Mouse (Mus musculus): ENCODE results near the gene Ppm1h.

The Ppm1h gene

DNA sequence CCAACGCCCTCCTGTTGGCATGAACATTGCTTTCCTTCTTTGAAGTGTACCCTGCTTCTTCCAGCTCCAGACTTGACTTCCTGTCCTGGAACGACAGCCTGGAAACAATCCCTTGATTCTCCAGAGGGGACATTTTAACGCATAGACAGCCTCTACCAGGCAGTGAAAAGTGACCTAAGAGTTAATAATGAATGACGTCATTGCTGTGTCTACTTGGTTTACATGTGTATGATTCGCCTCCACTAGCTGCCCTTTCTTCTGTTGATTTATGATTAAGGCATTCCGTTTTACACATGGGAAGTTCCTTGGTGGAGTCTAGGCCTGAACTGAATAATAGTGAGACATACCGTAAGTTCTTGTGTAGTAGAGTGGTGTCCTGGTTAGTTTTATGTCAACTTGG lies 287.9 kb downstream of the Ppm1h start:
- no peak for DNase-seq (ENCODE audit: extremely low spot score)

DNA sequence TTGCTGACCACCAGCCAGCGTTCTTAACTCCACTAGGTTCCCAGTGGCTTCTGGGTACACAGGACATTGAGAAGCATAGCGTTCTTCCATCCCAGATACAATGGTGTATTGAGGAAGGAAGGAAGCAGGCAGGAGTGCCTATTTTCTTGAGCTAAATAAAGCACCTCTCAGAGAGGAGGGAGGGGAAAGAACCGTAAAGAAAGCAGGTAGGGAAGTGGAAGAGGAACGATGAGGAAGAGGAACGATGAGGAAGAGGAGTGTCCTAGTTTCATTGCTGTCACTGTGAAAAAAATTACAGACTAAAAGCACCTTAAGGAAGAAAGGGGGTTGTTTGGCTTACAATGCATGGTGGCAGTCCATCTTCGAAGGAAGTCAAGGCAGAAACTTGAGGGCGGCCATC lies 291.6 kb downstream of the Ppm1h start:
- no peak for DNase-seq (ENCODE audit: extremely low spot score)

- DNase-seq (ENCODE audit: extremely low spot score), result no peak
Measured at GRCm38 (mm10) chr10:122973241-122973640, 294.7 kb downstream of the Ppm1h start.

DNA sequence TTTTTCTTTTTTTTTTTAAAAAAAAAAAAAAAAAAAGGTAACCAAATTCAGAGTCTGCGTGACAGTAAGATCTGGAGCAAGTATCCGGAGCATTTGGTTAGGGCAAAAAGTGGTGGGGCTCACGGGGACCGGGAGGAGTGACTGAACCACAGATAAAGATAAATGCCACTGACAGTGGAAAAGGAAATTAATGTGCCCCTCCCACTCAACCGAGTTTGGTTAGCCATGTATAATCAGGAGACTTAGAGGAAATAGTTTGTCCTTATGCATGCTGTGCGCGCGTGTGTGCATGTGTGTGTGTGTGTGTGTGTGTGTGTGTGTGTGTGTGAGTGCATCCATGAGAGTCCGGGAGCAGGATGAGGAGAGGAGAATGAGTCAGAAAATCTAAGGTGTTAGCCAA lies 297.5 kb downstream of the Ppm1h start:
- DNase-seq (ENCODE audit: extremely low spot score), result no peak

- no peak for DNase-seq (ENCODE audit: extremely low spot score)
Measured at GRCm38 (mm10) chr10:122979356-122979755, 300.8 kb downstream of the Ppm1h start.

GRCm38 (mm10) chr10:122980123-122980522 lies 301.6 kb downstream of the Ppm1h start:
- no peak for DNase-seq (ENCODE audit: extremely low spot score)

- no peak for DNase-seq (ENCODE audit: extremely low spot score)
Measured at GRCm38 (mm10) chr10:122982909-122983578, 304.5 kb downstream of the Ppm1h start.

DNA sequence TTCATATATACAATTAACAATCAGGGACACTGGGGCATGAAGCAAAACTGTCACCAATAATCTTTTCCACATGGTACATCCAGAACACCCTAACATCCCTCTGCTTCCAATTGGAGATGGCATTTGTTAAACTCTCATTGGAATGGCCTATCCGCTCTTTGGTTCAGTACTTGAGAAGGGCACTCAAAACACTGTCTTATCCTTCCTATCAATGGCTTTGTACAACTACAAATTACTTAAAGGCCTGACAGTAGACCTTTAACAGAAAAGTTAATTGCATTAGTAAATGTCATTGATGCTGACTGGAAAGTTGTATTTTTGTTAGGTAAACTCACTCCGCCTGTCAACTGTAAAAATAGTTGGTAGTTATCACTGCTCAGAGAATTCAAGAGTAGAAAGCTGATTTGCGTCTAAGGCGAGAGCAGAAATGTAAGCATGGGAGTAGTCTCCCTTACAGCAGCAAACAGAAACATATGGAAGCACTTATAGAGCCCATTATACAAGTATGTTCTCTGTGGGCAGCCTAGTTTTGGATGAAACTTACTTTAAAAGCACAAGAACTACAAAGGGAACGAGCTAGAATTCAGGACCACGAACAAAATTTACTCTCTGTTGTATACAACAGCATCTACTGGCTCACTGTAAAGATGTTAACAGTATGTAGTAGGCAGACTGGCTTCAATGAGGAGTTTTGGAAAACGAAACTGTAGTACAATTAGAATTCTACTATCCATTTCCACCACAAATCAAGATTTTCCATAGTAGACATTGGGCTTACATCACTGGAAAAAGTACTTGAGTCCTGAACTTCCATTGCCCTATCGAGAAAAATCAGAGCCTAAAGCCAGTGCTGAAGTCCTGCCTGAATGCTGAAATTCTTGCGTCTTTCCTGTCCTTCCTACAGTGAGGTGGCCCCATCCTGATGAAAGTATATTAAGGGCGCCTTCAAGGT lies 305.3 kb downstream of the Ppm1h start:
- no peak for DNase-seq (ENCODE audit: extremely low spot score)

DNA sequence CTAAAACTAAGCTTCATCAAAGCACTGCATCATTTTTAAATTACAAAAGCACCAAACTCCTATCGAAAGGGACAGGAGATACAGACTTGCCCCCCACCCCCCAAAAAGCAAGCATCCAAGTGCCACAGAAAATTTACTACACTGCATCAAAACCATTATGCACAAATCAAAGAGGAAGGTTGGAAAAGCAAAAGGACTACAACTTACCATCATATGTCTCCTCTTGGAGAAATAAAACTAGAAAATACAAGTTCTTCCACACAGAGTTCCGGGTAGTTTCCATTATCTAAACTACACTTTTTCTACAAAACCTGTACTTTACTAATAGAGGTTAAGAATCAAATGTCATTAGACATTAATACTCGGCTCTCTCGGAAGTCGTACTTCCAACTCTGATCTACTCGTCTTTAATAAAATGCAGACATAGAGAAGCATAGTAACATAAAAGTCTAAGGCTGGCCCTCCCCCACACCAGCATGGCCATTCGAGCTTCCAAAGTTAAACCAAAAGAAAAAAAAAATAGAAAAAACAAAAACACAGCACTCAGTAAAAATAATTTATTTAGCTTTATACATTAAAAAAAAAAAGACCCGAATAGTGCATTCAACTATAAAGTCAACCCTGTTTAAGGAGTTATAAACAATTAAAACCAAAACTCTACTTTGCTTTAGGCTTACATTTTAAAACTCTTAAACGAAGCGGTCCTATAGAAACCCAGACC lies 306.1 kb downstream of the Ppm1h start:
- DNase-seq (ENCODE audit: extremely low spot score), result no peak

DNA sequence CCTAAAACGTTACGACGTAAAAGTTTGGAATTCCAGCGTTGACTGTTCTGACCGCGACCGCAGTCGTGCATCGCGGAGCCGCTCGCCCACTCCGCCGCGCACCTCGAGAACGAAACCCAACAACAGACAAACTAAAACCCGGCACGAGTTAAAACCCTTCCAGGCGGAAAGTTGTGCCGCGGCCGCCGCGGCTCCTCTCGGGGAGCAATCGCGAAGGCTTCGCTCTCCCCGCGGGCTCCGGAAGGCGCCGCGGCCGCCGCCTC lies 306.6 kb downstream of the Ppm1h start:
- no peak for DNase-seq (ENCODE audit: extremely low spot score)

DNA sequence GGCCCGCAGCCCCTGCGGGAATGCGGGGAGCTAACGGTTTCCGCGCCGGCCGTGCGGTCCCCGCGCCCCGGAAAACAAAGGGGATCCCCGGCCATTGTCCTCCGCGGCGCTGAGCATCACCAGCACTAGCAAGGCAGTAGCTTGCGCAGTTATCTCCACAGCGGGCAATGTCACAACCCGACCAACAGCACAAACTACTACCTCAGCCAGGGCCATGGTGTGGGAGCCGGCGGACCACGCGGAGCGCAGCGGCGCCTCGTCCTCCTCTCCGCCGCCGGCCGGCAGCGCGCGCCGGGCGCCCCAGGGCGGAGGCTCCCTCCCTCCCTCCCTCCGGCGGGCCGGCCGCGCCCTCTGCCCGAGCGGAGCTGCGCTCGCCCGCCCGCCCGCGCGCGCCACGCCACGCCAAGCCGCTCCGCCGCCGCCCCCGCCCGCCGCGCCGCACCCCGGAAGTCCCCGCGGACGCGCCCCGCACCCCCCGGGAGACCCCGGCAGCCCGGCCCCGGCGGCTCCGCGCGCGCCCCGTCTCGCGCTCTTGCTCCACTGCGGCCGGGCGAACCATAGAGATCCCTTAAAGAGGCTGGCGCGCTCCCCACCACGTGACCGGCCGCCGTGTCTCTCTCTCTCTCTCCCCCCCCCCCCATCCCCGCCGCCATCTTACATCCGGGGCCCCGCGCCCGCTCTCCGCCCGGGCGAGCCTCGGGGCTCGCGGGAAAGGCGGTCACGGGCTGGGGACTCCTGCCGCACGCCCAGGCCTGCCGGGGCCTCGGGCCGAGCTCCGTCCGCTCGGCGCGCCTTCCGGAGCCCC lies 307.2 kb downstream of the Ppm1h start:
- peak; percentile 90 for DNase-seq (ENCODE audit: extremely low spot score)

- DNase-seq (ENCODE audit: extremely low spot score), result peak; percentile 84
Measured at GRCm38 (mm10) chr10:122986320-122987225, 308.0 kb downstream of the Ppm1h start.

- DNase-seq (ENCODE audit: extremely low spot score), result peak; percentile 70
Measured at GRCm38 (mm10) chr10:122987671-122988128, 309.1 kb downstream of the Ppm1h start.

- DNase-seq (ENCODE audit: extremely low spot score), result no peak
Measured at GRCm38 (mm10) chr10:122988372-122988771, 309.8 kb downstream of the Ppm1h start.

DNA sequence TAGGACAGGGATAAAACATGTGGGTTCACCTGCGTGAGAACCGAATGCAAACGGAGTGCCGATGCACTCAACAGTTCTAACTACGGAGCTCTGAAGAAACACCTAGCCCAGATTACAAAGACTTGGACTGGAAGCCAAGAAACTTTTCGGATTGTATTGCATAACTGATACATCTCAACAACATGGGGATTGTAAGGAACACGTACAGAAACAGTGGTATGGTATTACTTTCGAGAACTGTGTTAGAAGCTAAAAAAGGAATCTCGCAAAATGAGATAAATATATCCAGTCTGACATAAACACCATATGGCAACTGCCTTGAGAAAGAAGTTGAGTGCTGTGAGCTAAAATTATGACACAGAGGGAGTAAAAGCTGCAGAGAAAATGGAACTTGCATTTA lies 311.4 kb downstream of the Ppm1h start:
- DNase-seq (ENCODE audit: extremely low spot score), result no peak

GRCm38 (mm10) chr10:122990606-122991005 lies 312.0 kb downstream of the Ppm1h start:
- no peak for DNase-seq (ENCODE audit: extremely low spot score)

- no peak for DNase-seq (ENCODE audit: extremely low spot score)
Measured at GRCm38 (mm10) chr10:122991053-122991452, 312.5 kb downstream of the Ppm1h start.

DNA sequence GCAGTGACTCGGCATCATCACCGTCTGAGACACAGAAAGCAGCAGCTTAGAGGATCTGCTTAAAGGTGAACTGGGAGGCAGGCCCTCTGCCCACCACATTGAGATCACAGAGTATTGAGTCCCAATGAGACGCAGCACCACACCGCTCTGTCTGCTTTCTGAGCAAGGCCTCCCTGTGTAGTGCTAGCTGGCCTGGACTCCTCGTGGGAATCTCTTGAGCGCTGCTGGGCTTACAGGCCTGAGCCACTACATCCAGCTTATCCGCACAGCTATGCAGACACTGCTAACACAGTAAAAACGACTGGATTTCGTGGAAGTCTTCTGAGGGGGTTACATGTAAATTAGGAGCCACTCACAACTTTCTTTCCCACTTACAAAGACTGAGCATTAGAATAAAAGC lies 313.1 kb downstream of the Ppm1h start:
- DNase-seq (ENCODE audit: extremely low spot score), result no peak

- DNase-seq (ENCODE audit: extremely low spot score), result no peak
Measured at GRCm38 (mm10) chr10:122994402-122995107, 316.0 kb downstream of the Ppm1h start.
